Mouse (Mus musculus): ENCODE data around the gene Dda1. TPM values are rescaled to one million over a fixed set of nuclear protein-coding genes. Genes with fewer than 3 reads are reported as not detected.

Dda1 gene
- polyA plus RNA-seq, 2 experiments: 99.6 to 101 TPM

DNA sequence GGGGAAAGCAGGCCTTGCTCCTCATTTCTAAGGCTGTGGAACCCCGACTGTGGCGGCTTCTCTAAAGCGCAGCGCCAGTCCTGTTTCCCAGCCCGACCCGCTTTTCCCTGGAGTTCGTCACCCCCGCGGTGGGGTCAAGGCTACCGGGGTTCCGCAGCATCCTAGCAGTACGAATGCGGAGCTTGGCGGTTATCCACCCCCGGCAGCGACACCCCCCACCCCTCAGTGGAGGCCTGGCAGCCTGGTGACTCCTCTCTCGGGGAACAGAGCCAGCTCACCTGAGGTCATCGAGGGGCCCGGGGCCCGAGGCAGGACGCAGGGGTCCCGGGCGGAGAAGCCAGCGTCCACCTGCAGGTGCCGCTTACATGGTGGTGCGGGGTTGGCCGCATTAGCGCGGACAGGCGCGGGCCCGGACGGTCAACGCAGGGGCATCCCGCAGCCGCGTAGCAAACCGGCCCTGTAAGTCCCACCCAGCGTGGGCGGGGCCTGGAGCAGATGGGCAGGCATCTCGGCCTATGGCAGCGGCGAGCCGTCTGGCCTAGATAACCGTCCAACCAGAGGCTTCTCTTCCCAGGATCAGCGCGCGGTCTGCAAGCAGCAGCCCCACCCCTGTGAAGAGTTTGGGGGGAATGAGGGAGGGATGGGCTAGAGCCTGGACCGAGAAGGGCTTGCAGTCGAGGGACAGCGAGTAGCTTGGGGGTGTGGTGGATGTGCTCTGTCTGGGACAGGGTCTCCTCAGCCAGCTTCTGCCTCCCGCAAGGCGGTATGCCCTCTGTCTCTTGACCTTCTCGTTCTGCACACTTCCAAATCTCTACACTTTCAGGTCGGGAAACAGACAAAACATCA, 5.6 kb upstream of the Dda1 start, which contains the start of gene Abhd8:
TSS of gene Abhd8 (minus strand) at position 468 of the 846 bp plus-strand sequence.
- 1% methylated on average over 46 of the region's 55 CpGs for WGBS
- Histone ChIP-seq H3K36me3 (ENCODE audit: control insufficient read depth, insufficient read depth, low read length) (peaks cover 30% of the 10 kb centered on the region), H3K9me3 (ENCODE audit: control insufficient read depth, low read length) (no peaks in the 10 kb centered on the region), H3K4me1 (ENCODE audit: control insufficient read depth, insufficient read depth, low read length) (peaks cover 20% of the 10 kb centered on the region), H3K4me2 (replicated peaks; ENCODE audit: low read depth, low read length, severe bottlenecking) (peak within 1 kb of the TSS; percentile 83), H3K27me3 (ENCODE audit: control insufficient read depth, insufficient read depth, low read length) (no peaks in the 10 kb centered on the region), H3K4me3 (replicated peaks; ENCODE audit: low read length) (peak within 1 kb of the TSS; percentile 85), H3K27ac (replicated peaks; ENCODE audit: low read depth, low read length) (peak within 1 kb of the TSS; percentile 61), H3K9ac (ENCODE audit: low read depth, low read length, severe bottlenecking) (peak within 1 kb of the TSS; percentile 76)
- 0 out of 2 replicates have a peak, but pooled peaks have one; percentile 28 for TF ChIP-seq POLR2A (IDR thresholded peaks at IDR 0.05; ENCODE audit: borderline replicate concordance, extremely low read depth, insufficient read depth, insufficient read length)
- peak; percentile 89 for ATAC-seq (ENCODE audit: low FRiP score, low read depth)
- peak; percentile 95 for DNase-seq (ENCODE audit: low spot score)

DNA sequence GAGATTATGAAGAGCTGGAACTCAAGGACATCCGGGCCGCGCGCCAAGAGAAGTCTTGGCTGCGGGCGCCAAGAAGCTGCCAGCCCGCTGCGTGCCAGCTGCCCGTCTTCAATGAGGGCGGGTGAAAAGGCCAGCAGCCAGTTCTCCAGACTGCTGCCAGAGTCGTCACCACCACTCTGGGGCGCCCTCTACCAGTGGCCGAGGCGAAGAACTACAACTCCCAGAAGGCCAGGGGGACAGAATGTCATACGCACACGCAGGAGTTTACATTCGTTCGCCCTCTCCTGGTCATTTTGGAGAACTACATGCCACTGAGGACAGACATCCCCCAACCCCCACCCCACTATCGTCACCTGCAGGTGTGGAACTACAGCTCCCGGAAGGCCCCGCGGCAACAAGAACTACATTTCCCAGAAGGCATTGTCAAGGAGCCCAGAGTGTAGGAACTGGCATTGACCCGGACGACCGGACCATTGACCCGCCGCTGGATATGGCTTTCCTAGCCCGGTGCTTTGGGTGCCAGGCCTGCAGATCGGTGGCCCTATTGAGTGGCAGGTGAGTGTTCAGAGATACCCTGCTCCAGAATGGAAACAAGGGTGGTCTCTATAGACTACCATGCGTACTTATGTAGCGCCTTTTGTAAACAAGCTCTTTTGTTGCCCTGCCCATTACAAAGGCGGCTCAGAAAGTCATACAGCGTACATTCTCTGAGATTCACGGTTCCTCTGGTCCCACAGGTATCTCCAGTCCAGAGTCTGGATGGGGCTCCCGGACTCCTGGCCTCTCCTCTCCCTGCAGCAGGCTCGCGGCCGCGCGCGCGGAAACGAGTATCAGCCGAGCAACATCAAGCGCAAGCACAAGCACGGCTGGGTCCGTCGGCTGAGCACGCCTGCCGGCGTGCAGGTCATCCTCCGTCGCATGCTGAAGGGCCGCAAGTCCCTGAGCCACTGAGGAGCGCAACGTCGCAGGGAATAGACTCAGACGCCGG, 4.2 kb upstream of the Dda1 start, which contains the start of gene Mrpl34:
TSS of gene Mrpl34 (plus strand) at position 447 of the 988 bp plus-strand sequence.
- peak; percentile 74 for ATAC-seq (ENCODE audit: low FRiP score, low read depth)
- peak; percentile 99 for DNase-seq (ENCODE audit: low spot score)
- Histone ChIP-seq H3K9ac (ENCODE audit: low read depth, low read length, severe bottlenecking) (peak within 1 kb of the TSS; percentile 69), H3K4me3 (replicated peaks; ENCODE audit: low read length) (peak within 1 kb of the TSS; percentile 85), H3K27ac (replicated peaks; ENCODE audit: low read depth, low read length) (peak within 1 kb of the TSS; percentile 61), H3K36me3 (ENCODE audit: control insufficient read depth, insufficient read depth, low read length) (peaks cover 16% of the 10 kb centered on the region), H3K4me1 (ENCODE audit: control insufficient read depth, insufficient read depth, low read length) (peaks cover 21% of the 10 kb centered on the region), H3K27me3 (ENCODE audit: control insufficient read depth, insufficient read depth, low read length) (no peaks in the 10 kb centered on the region), H3K4me2 (replicated peaks; ENCODE audit: low read depth, low read length, severe bottlenecking) (peak within 1 kb of the TSS; percentile 83), H3K9me3 (ENCODE audit: control insufficient read depth, low read length) (no peaks in the 10 kb centered on the region)
- TF ChIP-seq POLR2A (IDR thresholded peaks at IDR 0.05; ENCODE audit: borderline replicate concordance, extremely low read depth, insufficient read depth, insufficient read length): no peak
- under 1% methylated on average over 57 of the region's 59 CpGs for whole genome bisulfite sequencing

DNA sequence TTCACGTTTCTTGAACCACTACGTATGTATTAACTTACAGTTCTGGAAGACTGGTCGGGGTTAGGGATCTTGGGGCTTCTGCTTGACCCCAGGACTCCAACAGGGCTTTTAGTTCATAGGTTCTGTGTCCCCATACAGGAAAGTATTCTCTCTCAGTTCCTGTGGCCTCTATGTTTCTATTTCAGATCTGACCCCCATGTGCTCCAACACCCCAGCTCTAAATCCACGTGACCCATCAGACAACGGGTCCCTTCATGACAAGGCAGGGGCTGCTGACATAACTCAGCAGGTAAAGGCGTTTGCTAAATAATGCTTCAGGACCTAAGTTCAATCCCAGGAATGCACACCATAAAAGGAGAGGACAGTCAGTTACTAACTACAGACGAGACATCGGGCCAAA, 3.3 kb upstream of the Dda1 start:
- no peak for TF ChIP-seq POLR2A (IDR thresholded peaks at IDR 0.05; ENCODE audit: borderline replicate concordance, extremely low read depth, insufficient read depth, insufficient read length)
- ATAC-seq (ENCODE audit: low FRiP score, low read depth) (no peak), DNase-seq (ENCODE audit: low spot score) (no peak)
- Histone ChIP-seq H3K27me3 (ENCODE audit: control insufficient read depth, insufficient read depth, low read length) (no peaks in the 10 kb centered on the region), H3K9ac (ENCODE audit: low read depth, low read length, severe bottlenecking) (peak overlapping the region; percentile 69; the same call in 1 of the 2 replicates), H3K36me3 (ENCODE audit: control insufficient read depth, insufficient read depth, low read length) (peaks cover 7% of the 10 kb centered on the region), H3K27ac (replicated peaks; ENCODE audit: low read depth, low read length) (no peak overlapping the region), H3K4me2 (replicated peaks; ENCODE audit: low read depth, low read length, severe bottlenecking) (peak overlapping the region; percentile 83), H3K9me3 (ENCODE audit: control insufficient read depth, low read length) (no peaks in the 10 kb centered on the region), H3K4me1 (ENCODE audit: control insufficient read depth, insufficient read depth, low read length) (peaks cover 23% of the 10 kb centered on the region), H3K4me3 (replicated peaks; ENCODE audit: low read length) (peak overlapping the region; percentile 85)
- WGBS: 85% methylated on average over 8 of the region's 8 CpGs

DNA sequence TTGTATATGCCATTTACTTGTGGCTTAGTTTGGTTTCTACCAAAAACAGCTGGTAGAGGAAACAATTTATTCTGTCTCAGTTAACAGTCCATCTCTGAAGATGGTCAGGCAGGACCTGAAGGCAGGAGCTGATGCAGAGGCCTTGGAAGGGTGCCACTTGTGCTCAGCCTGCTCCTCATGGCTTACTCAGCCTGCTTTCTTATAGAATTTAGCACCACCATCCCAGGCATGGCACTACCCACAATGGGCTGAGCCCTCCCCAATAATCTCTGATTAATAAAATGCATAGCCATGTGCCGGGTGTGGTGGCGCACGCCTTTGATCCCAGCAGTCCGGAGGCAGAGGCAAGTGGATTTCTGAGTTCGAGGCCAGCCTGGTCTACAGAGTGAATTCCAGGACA, 2.8 kb upstream of the Dda1 start:
- no peaks in the 10 kb centered on the region for H3K27me3 ChIP-seq (ENCODE audit: control insufficient read depth, insufficient read depth, low read length)
- no peak overlapping the region for H3K9ac ChIP-seq (ENCODE audit: low read depth, low read length, severe bottlenecking)
- 87% methylated on average over 5 of the region's 5 CpGs for WGBS
- peaks cover 4% of the 10 kb centered on the region for H3K36me3 ChIP-seq (ENCODE audit: control insufficient read depth, insufficient read depth, low read length)
- no peak overlapping the region for H3K4me2 ChIP-seq (replicated peaks; ENCODE audit: low read depth, low read length, severe bottlenecking)
- H3K27ac ChIP-seq (replicated peaks; ENCODE audit: low read depth, low read length): no peak overlapping the region
- no peak for ATAC-seq (ENCODE audit: low FRiP score, low read depth)
- peaks cover 23% of the 10 kb centered on the region for H3K4me1 ChIP-seq (ENCODE audit: control insufficient read depth, insufficient read depth, low read length)
- no peak overlapping the region for H3K4me3 ChIP-seq (replicated peaks; ENCODE audit: low read length)
- DNase-seq (ENCODE audit: low spot score): no peak
- TF ChIP-seq POLR2A (IDR thresholded peaks at IDR 0.05; ENCODE audit: borderline replicate concordance, extremely low read depth, insufficient read depth, insufficient read length): no peak
- H3K9me3 ChIP-seq (ENCODE audit: control insufficient read depth, low read length): no peaks in the 10 kb centered on the region

DNA sequence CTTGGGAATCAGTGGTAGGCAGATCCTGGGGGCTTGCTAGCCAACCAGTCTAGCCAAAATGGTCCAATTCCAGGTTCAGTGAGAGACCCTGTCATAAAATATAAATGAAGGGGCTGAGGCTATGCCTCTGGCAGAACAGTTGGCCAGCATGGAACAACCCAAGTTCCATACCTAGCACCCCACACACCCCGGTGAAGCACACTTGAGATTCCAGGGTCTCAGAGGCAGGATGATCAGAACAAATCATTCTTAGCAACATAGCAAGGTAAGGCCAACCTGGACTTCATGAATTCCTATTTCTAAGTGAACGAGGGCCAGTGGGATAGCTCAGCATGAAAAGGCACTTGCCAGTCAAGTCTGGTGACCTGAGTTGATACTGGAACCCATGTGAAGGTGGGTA, 1.8 kb upstream of the Dda1 start:
- Histone ChIP-seq H3K27ac (replicated peaks; ENCODE audit: low read depth, low read length) (no peak overlapping the region), H3K27me3 (ENCODE audit: control insufficient read depth, insufficient read depth, low read length) (no peaks in the 10 kb centered on the region), H3K9me3 (ENCODE audit: control insufficient read depth, low read length) (no peaks in the 10 kb centered on the region), H3K9ac (ENCODE audit: low read depth, low read length, severe bottlenecking) (no peak overlapping the region), H3K4me2 (replicated peaks; ENCODE audit: low read depth, low read length, severe bottlenecking) (no peak overlapping the region), H3K4me1 (ENCODE audit: control insufficient read depth, insufficient read depth, low read length) (peaks cover 21% of the 10 kb centered on the region), H3K36me3 (ENCODE audit: control insufficient read depth, insufficient read depth, low read length) (peaks cover 11% of the 10 kb centered on the region), H3K4me3 (replicated peaks; ENCODE audit: low read length) (no peak overlapping the region)
- TF ChIP-seq POLR2A (IDR thresholded peaks at IDR 0.05; ENCODE audit: borderline replicate concordance, extremely low read depth, insufficient read depth, insufficient read length): no peak
- 90% methylated on average over 2 of the region's 2 CpGs for WGBS
- ATAC-seq (ENCODE audit: low FRiP score, low read depth) (no peak), DNase-seq (ENCODE audit: low spot score) (no peak)
